24 mouse cellular contexts compared by ENCODE assay signal in genomic region chr9:52271345-52272116, GRCm38 (mm10).
DNase-seq lines count a peak whose midpoint lies in the region; ATAC-seq and TF ChIP-seq lines count a peak whose summit lies in the region.
"Had no signal": no experiment of that assay in that cellular context is flagged by ENCODE, and none has a peak within 500 bp of the region (broad histone marks: within the 10 kb centered on the region; RNA-seq: fewer than 3 reads in every experiment).

No protein-coding gene starts in this region.

- TF ChIP-seq CTCF in cerebellum, adult 2 months (IDR thresholded peaks at IDR 0.05; ENCODE audit: borderline replicate concordance, insufficient read depth, low read depth, low read length), result no peak

- H3K27ac ChIP-seq in cerebellum, adult 2 months (ENCODE audit: insufficient read depth, low read length), result no peak overlapping the region
- no peak overlapping the region for H3K27ac ChIP-seq in hindbrain, embryonic 16.5 days (ENCODE audit: low read depth, low read length)
- H3K27ac ChIP-seq: forebrain, embryonic 10.5 days; forebrain, embryonic 13.5 days; hindbrain, embryonic 12.5 days; hindbrain, embryonic 15.5 days had no signal

- no peaks in the 10 kb centered on the region for H3K36me3 ChIP-seq in hindbrain, embryonic 16.5 days (ENCODE audit: control insufficient read depth, insufficient read depth, low read length)
- H3K36me3 ChIP-seq: forebrain, embryonic 10.5 days; hindbrain, embryonic 12.5 days; hindbrain, embryonic 15.5 days had no signal

- H3K4me2 ChIP-seq in hindbrain, embryonic 16.5 days (ENCODE audit: low read length), result no peak overlapping the region
- H3K4me2 ChIP-seq: forebrain, embryonic 13.5 days; heart, embryonic 11.5 days; hindbrain, embryonic 12.5 days; hindbrain, embryonic 15.5 days had no signal

- no peaks in the 10 kb centered on the region for H3K27me3 ChIP-seq in cerebellum, adult 2 months (ENCODE audit: control insufficient read depth, insufficient read depth, low read length)
- H3K27me3 ChIP-seq in hindbrain, embryonic 16.5 days (replicated peaks; ENCODE audit: control insufficient read depth, insufficient read depth, low read length), result no peaks in the 10 kb centered on the region
- H3K27me3 ChIP-seq: forebrain, embryonic 13.5 days; hindbrain, embryonic 12.5 days; hindbrain, embryonic 15.5 days had no signal

- no peak for TF ChIP-seq POLR2A in cerebellum, adult 2 months (IDR thresholded peaks at IDR 0.05; ENCODE audit: borderline replicate concordance, insufficient read depth, low read length)

- H3K4me1 ChIP-seq in cerebellum, adult 2 months (ENCODE audit: control insufficient read depth, insufficient read depth, low read length), result no peaks in the 10 kb centered on the region
- H3K4me1 ChIP-seq in hindbrain, embryonic 16.5 days (ENCODE audit: control insufficient read depth, insufficient read depth, low read depth, low read length), result no peaks in the 10 kb centered on the region
- H3K4me1 ChIP-seq: forebrain, embryonic 10.5 days; forebrain, embryonic 13.5 days had no signal

- WGBS in cerebellum, adult 2 months, result 89% methylated on average over 7 of the region's 7 CpGs
- 89% methylated on average over 7 of the region's 7 CpGs for WGBS in hindbrain, embryonic 16.5 days

- H3K9me3 ChIP-seq in hindbrain, embryonic 16.5 days (ENCODE audit: control insufficient read depth, low read length), result no peaks in the 10 kb centered on the region
- H3K9me3 ChIP-seq: forebrain, embryonic 10.5 days; forebrain, embryonic 13.5 days; hindbrain, embryonic 12.5 days; hindbrain, embryonic 15.5 days had no signal

- no peak overlapping the region for H3K4me3 ChIP-seq in cerebellum, adult 2 months (replicated peaks; ENCODE audit: insufficient read depth, low read depth, low read length)
- H3K4me3 ChIP-seq in hindbrain, embryonic 16.5 days (ENCODE audit: low read length), result no peak overlapping the region
- H3K4me3 ChIP-seq: forebrain, embryonic 10.5 days; forebrain, embryonic 13.5 days; hindbrain, embryonic 12.5 days; hindbrain, embryonic 15.5 days had no signal

- DNase-seq in layer of hippocampus, adult 9-11 months, result peak; percentile 33
- DNase-seq in layer of hippocampus, adult 8-10 months (ENCODE audit: low spot score in 2 of 2), result no peak
- peak; percentile 39 to 52 for DNase-seq in B cell, adult 2 months
- DNase-seq in cerebellum, adult 2 months, result no peak
- DNase-seq in thymus, postnatal 14 days, result no peak
- DNase-seq: adrenal gland, adult 8-10 months; adrenal gland, postnatal 25 days; cerebellum, adult 18-20 months; cerebellum, adult 9-11 months; cerebellum, postnatal 25 days; embryo, embryonic 11 days; gastrocnemius, postnatal 10 days; gastrocnemius, postnatal 36 days; heart, adult 11 months had no signal

- peak; percentile 47; the same call in 1 of the 2 replicates for ATAC-seq in common myeloid progenitor, adult 5-6 weeks (replicated peaks; ENCODE audit: low read depth, poor library complexity, severe bottlenecking)
- ATAC-seq in megakaryocyte progenitor cell, adult 5-6 weeks (replicated peaks; ENCODE audit: poor library complexity), result peak; percentile 37
- ATAC-seq in hindbrain, embryonic 16.5 days, result no peak
- ATAC-seq: activated CD4-positive, CD25-positive, alpha-beta regulatory T cell, adult 4 months; forebrain, embryonic 13.5 days; forebrain, embryonic 16.5 days had no signal

- H3K9ac ChIP-seq in hindbrain, embryonic 16.5 days (ENCODE audit: low read depth, low read length), result no peak overlapping the region
- H3K9ac ChIP-seq: forebrain, embryonic 13.5 days; hindbrain, embryonic 12.5 days; hindbrain, embryonic 15.5 days had no signal

Comparison
In these comparisons a context has a peak if more than half of its experiments do, and no peak if none do; other contexts are left out.
1. DNase-seq: peak in layer of hippocampus, adult 9-11 months (single experiment) and B cell, adult 2 months (2 of 2); none in layer of hippocampus, adult 8-10 months (0 of 2), cerebellum, adult 2 months (0 of 2) and thymus, postnatal 14 days (single experiment).